Mouse (Mus musculus) right cerebral cortex, adult 18-20 months (tissue): ENCODE measurements around the gene Tctn3.
"Not testable (repeated sequence)": the region's sequence is repeated elsewhere in the genome, so short reads cannot be mapped to it uniquely, and the experiment has no call there.

Experiments used
- DNase-seq: peaks from one replicate; pipeline ENCODE4 v3.0.0; 2022; ENCODE audit warnings: mixed read lengths

The Tctn3 gene

DNA sequence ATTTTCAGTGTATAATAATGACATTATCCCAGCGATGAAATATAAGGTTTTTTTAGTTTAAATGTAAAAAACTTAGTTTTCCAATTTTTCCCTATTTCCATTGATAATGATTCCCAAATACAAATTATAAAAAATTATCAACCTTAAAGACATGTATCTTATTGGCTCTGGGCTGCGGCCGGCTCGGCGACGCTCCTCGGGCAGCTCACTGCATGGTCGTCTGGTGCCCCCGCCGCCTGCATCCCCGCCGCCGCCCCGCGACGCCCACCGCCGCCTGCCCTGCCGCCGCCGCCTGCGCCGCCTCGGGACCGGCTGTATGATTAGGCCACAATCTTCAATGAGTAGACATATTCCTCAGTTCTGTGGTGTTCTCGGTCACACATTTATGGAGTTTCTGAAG, 9.6 kb upstream of the Tctn3 start:
- not testable (repeated sequence) for DNase-seq

- no peak for DNase-seq
These were observed 4.0 kb upstream of the Tctn3 start for GRCm38 (mm10) chr19:40616021-40616420.

GRCm38 (mm10) chr19:40614811-40615210, 2.8 kb upstream of the Tctn3 start:
- no peak for DNase-seq

GRCm38 (mm10) chr19:40607676-40608075, 4.4 kb downstream of the Tctn3 start:
- no peak for DNase-seq

GRCm38 (mm10) chr19:40605189-40605588, 6.8 kb downstream of the Tctn3 start:
- no peak for DNase-seq

DNA sequence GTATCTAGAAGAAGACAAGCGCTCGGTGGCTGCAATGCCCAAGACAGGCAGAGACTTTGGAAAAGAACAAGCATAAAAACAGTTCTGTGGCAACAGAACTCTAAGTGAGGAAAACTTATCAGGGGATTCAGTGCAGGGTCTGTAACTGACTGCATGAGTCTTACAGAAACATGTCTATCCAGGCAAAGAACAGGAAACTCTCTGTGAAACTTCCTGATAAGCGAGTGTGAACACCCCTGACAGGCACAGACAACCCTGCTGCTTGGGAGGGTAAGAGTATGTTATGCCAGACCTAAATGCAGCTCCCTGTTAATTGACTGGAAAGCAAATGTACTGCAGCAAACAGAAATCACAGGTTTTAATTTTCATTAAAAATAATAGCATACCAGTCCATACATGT, 10.2 kb downstream of the Tctn3 start:
- no peak for DNase-seq

GRCm38 (mm10) chr19:40600846-40601245, 11.2 kb downstream of the Tctn3 start:
- not testable (repeated sequence) for DNase-seq

DNA sequence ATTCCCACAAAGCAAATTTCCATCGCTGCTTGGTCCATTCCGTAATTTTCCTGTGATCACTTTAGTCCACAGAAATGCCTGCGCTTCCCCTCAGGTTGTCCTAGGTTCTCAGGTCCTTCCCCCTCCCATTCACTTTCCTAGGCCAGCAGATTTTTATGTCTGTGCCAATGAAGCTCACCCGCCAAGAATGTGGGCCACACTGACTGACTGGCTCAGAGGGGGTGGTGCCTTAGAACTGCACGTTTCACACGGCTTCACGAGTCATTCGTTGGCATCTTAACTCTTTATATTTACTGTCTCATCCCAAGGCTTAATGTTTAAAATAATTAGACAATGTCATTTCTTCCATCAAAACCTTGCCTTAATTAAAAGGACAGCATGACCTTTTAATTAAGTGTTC, 16.2 kb downstream of the Tctn3 start:
- no peak for DNase-seq

- DNase-seq: no peak
These were observed 16.8 kb downstream of the Tctn3 start for GRCm38 (mm10) chr19:40595231-40595630.

DNA sequence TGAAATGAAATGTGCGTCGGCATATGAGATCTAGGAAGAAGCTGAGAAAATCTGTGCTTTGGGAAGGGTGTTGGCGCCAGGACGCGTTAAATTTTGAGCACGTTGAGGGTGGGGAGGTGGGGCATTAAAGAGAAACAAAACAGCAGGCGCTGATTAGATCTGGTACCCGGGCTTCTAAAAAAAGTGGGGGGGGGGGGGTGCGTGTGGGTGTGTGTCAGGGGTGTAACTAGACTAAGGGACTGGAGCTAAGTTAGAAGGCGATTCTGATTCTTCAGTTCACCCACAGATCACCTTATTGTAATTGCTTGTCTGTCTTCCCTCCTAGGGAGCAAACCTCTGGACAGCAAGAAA, 22.5 kb downstream of the Tctn3 start:
- DNase-seq: no peak

- DNase-seq: peak; percentile 90
These were observed 23.0 kb downstream of the Tctn3 start for GRCm38 (mm10) chr19:40588847-40589529.

DNA sequence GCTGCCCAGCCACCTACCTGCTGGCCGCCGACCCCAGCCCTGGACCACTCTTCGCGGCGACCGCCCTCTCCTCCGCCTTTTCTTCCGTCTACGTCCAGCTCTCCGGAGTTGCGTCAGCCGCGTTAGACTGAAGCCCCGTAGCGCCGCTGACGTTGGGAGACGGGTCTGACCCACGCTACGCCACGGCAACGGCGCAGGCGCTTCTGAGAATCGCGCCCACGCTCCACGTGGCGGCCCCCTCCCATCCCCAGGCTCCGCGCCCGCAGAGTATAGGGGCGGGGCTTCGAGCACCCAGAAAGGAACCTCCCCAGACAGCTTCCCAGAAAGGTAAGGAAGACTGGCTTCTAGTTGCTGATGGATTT, 23.8 kb downstream of the Tctn3 start, which contains the start of gene Aldh18a1:
Gene Aldh18a1 (minus strand): TSS at position 171 of the 362 bp plus-strand sequence.
- DNase-seq: peak; percentile 95

GRCm38 (mm10) chr19:40587491-40588292, 24.3 kb downstream of the Tctn3 start:
- no peak for DNase-seq

GRCm38 (mm10) chr19:40586908-40587307, 25.1 kb downstream of the Tctn3 start:
- no peak for DNase-seq

- no peak for DNase-seq
These were observed 30.4 kb downstream of the Tctn3 start for GRCm38 (mm10) chr19:40581662-40582061.

GRCm38 (mm10) chr19:40580902-40581301, 31.1 kb downstream of the Tctn3 start:
- no peak for DNase-seq

DNA sequence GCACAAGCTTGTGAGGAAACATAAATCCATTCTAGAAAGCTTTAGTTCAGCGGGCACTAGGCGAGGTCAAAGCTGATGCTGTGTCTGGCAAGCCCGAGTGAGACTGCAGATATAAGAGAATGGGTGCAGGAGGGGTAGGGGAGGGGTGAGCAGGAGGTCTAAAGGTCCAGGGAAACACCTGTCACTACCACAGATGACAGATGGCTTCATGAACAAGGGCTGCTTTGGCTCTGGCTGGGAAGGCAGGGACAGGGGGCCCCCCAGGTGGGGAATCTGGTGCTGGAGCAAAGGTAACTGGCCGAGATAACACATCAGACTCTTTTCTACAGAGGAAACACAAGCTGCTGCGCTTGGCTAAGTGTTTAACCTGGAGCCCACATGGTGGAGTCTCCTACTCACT, 36.6 kb downstream of the Tctn3 start:
- no peak for DNase-seq

- no peak for DNase-seq
These were observed 41.3 kb downstream of the Tctn3 start for GRCm38 (mm10) chr19:40570726-40571125.

DNA sequence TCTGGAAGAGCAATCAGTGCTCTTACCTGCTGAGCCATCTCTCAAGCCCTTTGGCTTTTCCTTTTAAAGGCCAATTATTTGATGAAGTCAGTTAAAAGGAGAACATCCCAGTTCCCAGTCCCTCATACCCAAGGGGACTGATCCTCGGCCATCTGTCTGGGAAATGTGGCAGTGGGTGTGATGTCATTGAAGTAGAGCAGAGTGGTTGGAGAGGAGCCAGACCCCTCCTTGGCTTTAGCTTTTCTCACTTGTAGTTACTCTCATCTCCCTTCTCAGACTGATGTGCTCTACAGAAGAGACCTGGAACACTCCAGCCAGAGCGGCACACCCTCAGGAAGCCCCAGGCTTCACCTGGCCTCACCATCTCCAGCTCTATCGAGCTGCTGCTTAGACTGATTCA, 44.4 kb downstream of the Tctn3 start:
- no peak for DNase-seq

DNA sequence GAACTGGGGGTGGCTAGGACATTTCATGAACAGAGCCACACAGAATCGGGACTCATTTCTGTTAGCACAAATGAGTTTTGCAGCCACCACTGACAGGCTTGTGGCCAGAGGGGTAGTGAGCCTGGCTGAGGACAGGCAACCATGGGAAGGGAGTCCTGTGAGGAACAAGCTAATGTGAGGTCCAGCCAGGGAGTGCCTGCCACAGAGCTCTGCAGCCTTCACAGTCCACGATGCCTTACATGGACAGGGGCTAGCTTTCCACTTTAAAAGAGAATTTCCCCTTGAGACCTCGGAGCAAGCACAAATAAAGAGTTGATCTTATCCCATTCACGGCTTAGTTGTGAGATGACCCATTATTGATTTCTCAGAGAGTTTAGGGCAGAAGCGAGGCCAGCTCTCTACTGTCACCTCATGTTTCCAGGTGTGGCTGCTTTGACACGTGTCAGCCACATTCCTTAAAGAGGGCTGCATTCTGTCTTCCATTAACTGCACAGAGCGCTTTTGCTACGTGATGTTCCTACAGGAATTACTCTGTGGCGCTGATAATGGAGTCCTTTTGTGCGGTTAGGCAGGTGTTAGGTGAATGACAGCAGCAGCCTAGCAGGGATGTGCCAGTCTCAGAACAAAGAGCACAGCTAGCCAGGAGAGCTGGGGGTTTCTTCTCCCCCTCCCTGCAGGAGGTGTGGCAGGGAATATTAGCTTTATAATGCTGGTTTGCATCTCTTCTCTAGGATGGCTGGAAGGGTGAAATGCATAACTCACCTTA, 48.0 kb downstream of the Tctn3 start:
- DNase-seq: no peak

GRCm38 (mm10) chr19:40561521-40561920, 50.5 kb downstream of the Tctn3 start:
- not testable (repeated sequence) for DNase-seq

GRCm38 (mm10) chr19:40556029-40556428, 56.0 kb downstream of the Tctn3 start:
- DNase-seq: no peak

- DNase-seq: no peak
These were observed 56.9 kb downstream of the Tctn3 start for GRCm38 (mm10) chr19:40555136-40555535.

DNA sequence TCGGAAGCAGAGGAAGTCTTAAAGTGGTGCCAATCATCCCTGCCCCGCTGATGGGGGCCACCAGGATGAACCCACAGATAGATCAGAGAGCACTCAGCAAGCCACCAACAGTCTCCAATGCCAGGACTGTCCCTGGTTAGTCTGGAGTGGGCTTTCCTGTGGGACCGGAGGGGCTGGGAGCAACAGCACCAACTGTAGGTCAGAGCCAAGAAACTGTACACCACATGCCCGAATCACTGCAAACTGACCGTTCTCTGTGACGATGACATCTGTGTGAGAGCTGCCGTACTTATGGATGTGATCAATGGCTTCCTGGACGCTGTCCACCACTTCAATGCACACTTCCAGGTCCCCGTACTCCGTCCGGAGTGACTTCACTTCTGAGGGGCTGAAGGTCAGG, 57.7 kb downstream of the Tctn3 start:
- no peak for DNase-seq
